Mouse (Mus musculus) MEL (cell line): ENCODE data around the gene Irak2. TPM values are rescaled to one million over a fixed set of nuclear protein-coding genes. Genes with fewer than 3 reads are reported as not detected.

Experiments used
- DNase-seq: peaks from one replicate; pipeline ENCODE4 v3.0.0; 2011; ENCODE audit warnings: low read depth, low spot score
- H3K27ac ChIP-seq: 2 replicates; pipeline ENCODE4 v1.5.1; 2012; ENCODE audit warnings: low read depth, mild to moderate bottlenecking, control low read depth, low read length, moderate library complexity; ENCODE audit not compliant: control insufficient read depth
- H3K27me3 ChIP-seq, 2 experiments: fragments of 150-350 bp in 1 of 2; sonication (generic) in 1 of 2; 2 replicates each; pipeline ENCODE4 v1.6.1; 2012; ENCODE audit warnings: low read length in 2 of 2, mild to moderate bottlenecking in 2 of 2, improper control_type of control experiment in 1 of 2, moderate library complexity in 1 of 2; ENCODE audit not compliant: insufficient read depth in 2 of 2, control insufficient read depth in 1 of 2
- H3K36me3 ChIP-seq, 2 experiments: 2 replicates each; pipeline ENCODE4 v1.6.1; 2012 to 2014; ENCODE audit warnings: low read length in 2 of 2, improper control_type of control experiment in 1 of 2, inconsistent platforms in 1 of 2, mild to moderate bottlenecking in 1 of 2; ENCODE audit not compliant: insufficient read depth in 2 of 2, control insufficient read depth in 1 of 2
- H3K4me1 ChIP-seq, 2 experiments: fragments of 150-350 bp in 1 of 2; sonication (generic) in 1 of 2; 2 replicates each; pipeline ENCODE4 v1.6.1; 2012; ENCODE audit warnings: low read length in 2 of 2, improper control_type of control experiment in 1 of 2, mild to moderate bottlenecking in 1 of 2; ENCODE audit not compliant: insufficient read depth in 2 of 2, control insufficient read depth in 1 of 2
- H3K4me3 ChIP-seq, 2 experiments: fragments of 150-350 bp in 1 of 2; sonication (generic) in 1 of 2; 2 replicates each; pipeline ENCODE4 v1.5.1; 2012; ENCODE audit warnings: low read depth in 2 of 2, low read length in 2 of 2, mild to moderate bottlenecking in 2 of 2, moderate library complexity in 2 of 2, control low read depth in 1 of 2, improper control_type of control experiment in 1 of 2; ENCODE audit not compliant: control insufficient read depth in 1 of 2, insufficient read depth in 1 of 2
- H3K79me2 ChIP-seq: 2 replicates; pipeline ENCODE4 v1.6.1; 2012; ENCODE audit warnings: mild to moderate bottlenecking, low read length, moderate library complexity; ENCODE audit not compliant: control insufficient read depth, poor library complexity, insufficient read depth
- H3K9ac ChIP-seq: 2 replicates; pipeline ENCODE4 v1.6.1; 2012; ENCODE audit warnings: low read depth, mild to moderate bottlenecking, control low read depth, low read length, moderate library complexity; ENCODE audit not compliant: control insufficient read depth, poor library complexity, severe bottlenecking
- H3K9me3 ChIP-seq: fragments of 150-350 bp; sonication (generic); replicated peaks from 2 replicates; pipeline ENCODE4 v1.6.1; 2012; ENCODE audit warnings: mild to moderate bottlenecking, low read length, improper control_type of control experiment, moderate library complexity; ENCODE audit not compliant: insufficient read depth
- CHD2 ChIP-seq: IDR thresholded peaks from 2 replicates; pipeline ENCODE4 v1.6.1; 2011; ENCODE audit warnings: low read length, improper control_type of control experiment
- E2F4 ChIP-seq: IDR thresholded peaks from 2 replicates; pipeline ENCODE4 v1.6.1; 2011; ENCODE audit warnings: low read depth, low read length, improper control_type of control experiment, borderline replicate concordance
- MAFK ChIP-seq: IDR thresholded peaks from 2 replicates; pipeline ENCODE4 v1.6.1; 2011; ENCODE audit warnings: low read depth, mild to moderate bottlenecking, low read length, improper control_type of control experiment, borderline replicate concordance
- MAX ChIP-seq: IDR thresholded peaks from 2 replicates; pipeline ENCODE4 v1.6.1; 2011; ENCODE audit warnings: low read length, improper control_type of control experiment
- MAZ ChIP-seq: IDR thresholded peaks from 2 replicates; pipeline ENCODE4 v1.6.1; 2012; ENCODE audit warnings: low read depth, mild to moderate bottlenecking, inconsistent platforms, low read length, improper control_type of control experiment
- MEF2A ChIP-seq: IDR thresholded peaks from 2 replicates; pipeline ENCODE4 v1.6.1; 2014; ENCODE audit warnings: low read depth, mild to moderate bottlenecking, inconsistent platforms, low read length, improper control_type of control experiment; ENCODE audit not compliant: poor library complexity, insufficient replicate concordance, severe bottlenecking; ENCODE audit errors: extremely low read depth
- MXI1 ChIP-seq: IDR thresholded peaks from 2 replicates; pipeline ENCODE4 v1.6.1; 2011; ENCODE audit warnings: mild to moderate bottlenecking, low read depth, low read length, improper control_type of control experiment
- MYC ChIP-seq: IDR thresholded peaks from 2 replicates; pipeline ENCODE4 v1.6.1; 2011; ENCODE audit warnings: low read depth, mild to moderate bottlenecking, low read length, improper control_type of control experiment, moderate library complexity
- POLR2A ChIP-seq, 2 experiments: IDR thresholded peaks; 2 replicates each; pipeline ENCODE4 v1.6.1; 2011 to 2012; ENCODE audit warnings: low read length in 2 of 2, mild to moderate bottlenecking in 2 of 2, control low read depth in 1 of 2, improper control_type of control experiment in 1 of 2, low read depth in 1 of 2, moderate library complexity in 1 of 2; ENCODE audit not compliant: control insufficient read depth in 1 of 2, insufficient read depth in 1 of 2, poor library complexity in 1 of 2
- POLR2AphosphoS2 ChIP-seq: IDR thresholded peaks from 2 replicates; pipeline ENCODE4 v1.6.1; 2011; ENCODE audit warnings: low read length, improper control_type of control experiment
- POLR2AphosphoS5 ChIP-seq: IDR thresholded peaks from 2 replicates; pipeline ENCODE4 v1.6.1; 2012; ENCODE audit warnings: low read depth, borderline replicate concordance, mild to moderate bottlenecking, inconsistent platforms, low read length, moderate library complexity, mixed read lengths
- RAD21 ChIP-seq: IDR thresholded peaks from 2 replicates; pipeline ENCODE4 v1.6.1; 2011; ENCODE audit warnings: mild to moderate bottlenecking, low read depth, low read length, improper control_type of control experiment
- SMC3 ChIP-seq: IDR thresholded peaks from 2 replicates; pipeline ENCODE4 v1.6.1; 2011; ENCODE audit warnings: low read depth, low read length, improper control_type of control experiment
- TBP ChIP-seq: IDR thresholded peaks from 2 replicates; pipeline ENCODE4 v1.8.0; 2011; ENCODE audit warnings: low read depth, low read length, improper control_type of control experiment
- USF1 ChIP-seq: IDR thresholded peaks from 2 replicates; pipeline ENCODE4 v1.6.1; 2014; ENCODE audit warnings: low read depth, mild to moderate bottlenecking, inconsistent platforms, low read length, improper control_type of control experiment, moderate library complexity
- USF2 ChIP-seq, 2 experiments: IDR thresholded peaks; 2 replicates each; pipeline ENCODE4 v1.6.1; 2011 to 2012; ENCODE audit warnings: improper control_type of control experiment in 2 of 2, low read length in 2 of 2, borderline replicate concordance in 1 of 2, inconsistent platforms in 1 of 2, low read depth in 1 of 2, mild to moderate bottlenecking in 1 of 2; ENCODE audit not compliant: insufficient read depth in 1 of 2
- ZC3H11A ChIP-seq: IDR thresholded peaks from 2 replicates; pipeline ENCODE4 v1.6.1; 2012; ENCODE audit warnings: low read depth, mild to moderate bottlenecking, inconsistent platforms, low read length, improper control_type of control experiment
- ZMIZ1 ChIP-seq: IDR thresholded peaks from 2 replicates; pipeline ENCODE4 v1.6.1; 2012; ENCODE audit warnings: low read depth, mild to moderate bottlenecking, inconsistent platforms, low read length, improper control_type of control experiment, moderate library complexity
- polyA plus RNA-seq, 2 experiments: library from polyadenylated mRNA; stranded (reverse) in 1 of 2; unstranded in 1 of 2; fragments of >175 nt in 1 of 2; fragments of >200 nt in 1 of 2; gene quantifications; 2 replicates each; pipeline versions ENCODE4 v1.2.1 to v1.2.4; 2012; ENCODE audit warnings: low replicate concordance in 2 of 2, low read depth in 1 of 2; ENCODE audit not compliant: insufficient read length in 2 of 2, insufficient read depth in 1 of 2, missing spikeins in 1 of 2
- total RNA-seq: library from RNA; depleted of rRNA; stranded (reverse); fragments of 300-350 nt; gene quantifications from 2 replicates; pipeline ENCODE4 v1.2.3, GENCODE M21; 2012

Gene Irak2
- total and polyA plus RNA-seq, 3 experiments: 5.2 to 6.8 TPM; not detected in 1

GRCm38 (mm10) chr6:113677070-113677734, 38.9 kb downstream of the Irak2 start:
- TF ChIP-seq MAFK: no peak
- TF ChIP-seq ZC3H11A: no peak
- TF ChIP-seq E2F4: no peak
- TF ChIP-seq MEF2A: no peak
- TF ChIP-seq POLR2AphosphoS5: no peak
- no peak for TF ChIP-seq POLR2AphosphoS2
- no peak for TF ChIP-seq ZMIZ1
- TF ChIP-seq CHD2: no peak
- no peak for TF ChIP-seq USF2 (IDR thresholded peaks at IDR 0.05; ENCODE audit: borderline replicate concordance in 1 of 2, insufficient read depth in 1 of 2, low read depth in 1 of 2, low read length in 2 of 2)
- TF ChIP-seq MAX: no peak
- Histone ChIP-seq H3K9ac (no peak overlapping the region), H3K9me3 (no peaks in the 10 kb centered on the region), H3K79me2 (no peaks in the 10 kb centered on the region), H3K27ac (no peak overlapping the region), H3K4me3 (no peak overlapping the region), H3K27me3 (no peaks in the 10 kb centered on the region), H3K4me1 (peaks cover 8 to 14% of the 10 kb centered on the region in 2 experiments; a peak in 3 of 4 replicates), H3K36me3 (peaks cover 0 to 5% of the 10 kb centered on the region in 2 experiments; a peak in 2 of 4 replicates)
- no peak for DNase-seq

GRCm38 (mm10) chr6:113678246-113679012, 40.2 kb downstream of the Irak2 start:
- Histone ChIP-seq H3K79me2 (no peaks in the 10 kb centered on the region), H3K4me1 (peaks cover 8 to 14% of the 10 kb centered on the region in 2 experiments; a peak in 3 of 4 replicates), H3K27me3 (no peaks in the 10 kb centered on the region), H3K4me3 (no peak overlapping the region), H3K9ac (no peak overlapping the region), H3K36me3 (peaks cover 0 to 5% of the 10 kb centered on the region in 2 experiments; a peak in 2 of 4 replicates), H3K27ac (no peak overlapping the region), H3K9me3 (no peaks in the 10 kb centered on the region)
- no peak for DNase-seq
- no peak for TF ChIP-seq MEF2A
- TF ChIP-seq MXI1: no peak
- no peak for TF ChIP-seq USF1
- TF ChIP-seq SMC3: no peak
- no peak for TF ChIP-seq POLR2A (IDR thresholded peaks at IDR 0.05; ENCODE audit: control insufficient read depth in 1 of 2, insufficient read depth in 1 of 2, low read depth in 1 of 2, low read length in 2 of 2, poor library complexity in 1 of 2)
- TF ChIP-seq MYC: no peak
- no peak for TF ChIP-seq RAD21
- TF ChIP-seq ZMIZ1: no peak
- no peak for TF ChIP-seq POLR2AphosphoS5
- TF ChIP-seq TBP: no peak
- no peak for TF ChIP-seq MAZ
